Mouse (Mus musculus): ENCODE measurements at regions not wholly inside any gene's neighbourhood (a gene's known extent, or its start where the extent isn't known, plus 50 kb on each side); places are given as distances from the start of the nearest gene placed in this dataset.

DNA sequence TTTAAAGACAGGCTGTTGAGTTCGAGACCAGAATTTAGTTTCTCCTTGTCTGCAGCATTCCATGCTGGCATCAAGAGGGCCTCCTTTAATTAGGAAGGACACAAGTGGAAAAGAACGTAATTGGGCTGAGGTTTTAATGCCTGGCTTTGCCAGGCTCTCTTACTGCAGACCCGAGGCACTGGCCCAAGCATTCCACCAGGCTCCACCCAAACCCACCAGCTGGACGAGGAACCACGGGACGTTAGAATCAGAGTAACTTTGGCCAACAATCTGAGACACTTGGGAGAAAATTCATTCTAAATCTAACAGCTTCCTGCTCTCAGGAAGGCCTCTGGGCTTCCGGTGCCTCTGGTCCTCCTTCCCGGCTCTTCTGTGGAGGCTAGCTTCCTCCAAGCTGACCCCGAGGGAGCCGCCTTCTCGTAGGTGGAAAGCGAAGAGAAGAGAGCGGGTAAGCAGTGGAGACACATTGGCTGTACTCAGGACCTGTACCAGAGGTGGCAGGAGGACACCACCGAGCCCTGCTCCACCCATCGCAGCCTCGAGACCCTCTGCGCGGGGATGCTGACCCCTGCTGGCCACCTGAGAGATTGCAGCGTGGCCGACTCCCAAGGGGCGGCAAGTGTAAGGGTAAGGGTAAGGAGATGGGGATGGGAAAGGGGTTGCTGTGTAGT is 105.5 kb downstream of the Tmem17 start:
- DNase-seq (ENCODE audit: low spot score in 2 of 2), result peak; percentile 68 to 90

DNA sequence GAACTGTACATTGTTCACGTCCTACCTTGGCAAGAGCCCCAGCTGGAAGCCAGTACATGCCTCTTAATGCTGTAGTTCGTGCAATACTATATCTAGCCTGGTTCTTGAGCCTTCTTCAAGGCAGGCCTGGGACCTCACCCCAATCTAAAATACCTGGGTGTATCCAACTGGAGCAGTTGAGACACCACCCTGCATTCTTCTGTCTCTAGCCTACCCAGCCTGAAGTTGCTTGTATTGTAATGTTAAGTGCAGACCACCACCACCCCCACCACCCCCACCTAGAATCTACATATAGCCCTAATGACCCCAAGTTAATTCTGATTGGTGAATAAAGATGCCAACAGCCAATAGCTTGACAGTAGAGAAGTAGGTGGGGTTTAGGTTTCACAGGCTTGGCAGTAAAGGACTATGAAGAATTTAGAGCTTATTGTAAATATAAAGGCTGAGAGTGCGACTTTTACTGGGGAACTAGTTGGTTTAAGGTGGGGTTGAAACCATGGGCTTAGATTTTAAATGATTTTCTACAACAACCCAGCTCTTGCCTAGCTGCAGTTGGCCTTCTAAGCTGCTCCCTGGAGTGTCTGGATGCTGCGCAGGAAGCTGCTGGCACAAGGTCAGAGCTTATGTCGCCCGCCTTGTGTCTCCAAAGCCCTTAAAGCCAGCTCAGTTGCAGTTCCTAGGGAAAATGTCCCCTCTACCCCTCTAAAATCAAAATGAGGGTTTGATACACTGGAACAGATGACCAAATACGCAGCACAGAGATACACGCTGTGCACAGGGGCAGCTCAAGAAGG is 109.2 kb downstream of the Tmem17 start:
- DNase-seq (ENCODE audit: low spot score in 2 of 2), result no peak

DNA sequence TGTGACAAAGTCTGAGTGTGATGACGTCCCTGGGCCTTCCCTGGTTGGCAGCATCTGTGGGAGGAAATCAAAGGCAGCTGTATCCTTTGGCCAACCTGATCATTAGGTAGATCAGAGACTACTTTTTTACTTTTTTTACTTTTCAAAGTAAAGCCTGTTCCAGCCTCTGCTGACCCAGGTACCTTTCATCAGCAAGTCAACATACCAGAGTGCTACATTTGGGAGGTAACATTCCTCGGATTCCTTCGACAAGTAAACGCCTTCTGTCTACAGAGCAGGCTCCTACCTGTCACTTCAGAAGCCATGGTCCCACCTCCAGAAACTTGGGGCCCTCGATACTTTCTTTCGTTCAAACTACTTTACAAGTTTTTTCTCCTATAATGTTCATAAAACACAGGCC is 110.0 kb downstream of the Tmem17 start:
- no peak for DNase-seq (ENCODE audit: low spot score in 2 of 2)

DNA sequence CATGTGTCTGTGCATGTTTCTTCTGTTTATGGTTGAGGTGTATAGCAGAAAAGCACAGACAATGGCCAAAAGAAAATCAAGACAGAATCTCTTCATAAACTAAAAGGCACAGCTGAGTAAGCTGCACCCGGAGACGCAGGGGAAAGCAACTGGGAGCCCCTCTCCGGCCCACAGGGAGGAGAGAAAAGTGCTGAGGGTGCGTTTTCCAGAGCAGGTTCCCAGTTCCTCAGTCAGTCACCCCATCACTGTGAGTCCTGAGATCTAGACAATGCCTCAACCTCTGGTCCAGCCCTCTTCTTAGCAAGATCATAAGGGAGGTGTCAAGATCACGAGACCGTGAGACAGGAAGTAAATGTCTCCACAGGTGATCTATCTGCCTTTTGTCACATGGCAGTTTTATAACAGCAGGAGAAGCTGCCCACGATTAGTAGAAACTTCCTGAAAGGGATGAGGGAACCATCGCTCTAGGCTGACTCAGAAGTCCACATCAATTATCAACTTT is 110.7 kb downstream of the Tmem17 start:
- no peak for DNase-seq (ENCODE audit: low spot score in 2 of 2)

DNA sequence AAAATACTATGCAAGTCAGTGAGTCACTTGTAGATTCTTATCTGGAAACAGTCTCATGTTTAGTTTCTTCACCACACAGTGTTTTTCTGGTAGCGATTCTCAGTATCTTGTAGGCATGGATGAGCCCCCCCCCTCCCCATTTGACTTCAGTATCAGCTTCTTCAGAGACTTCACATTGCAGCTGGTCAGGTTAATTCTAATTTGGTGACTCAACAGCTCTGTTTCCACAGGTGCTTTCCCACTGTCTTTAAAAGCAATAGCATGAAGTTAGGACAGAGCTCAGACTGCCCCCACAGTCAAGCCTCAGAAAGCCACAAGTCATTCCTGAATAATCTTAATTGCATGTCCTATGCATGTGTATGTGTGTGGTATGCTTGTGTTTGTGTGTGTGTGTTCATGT is 114.5 kb downstream of the Tmem17 start:
- no peak for DNase-seq (ENCODE audit: low spot score in 2 of 2)

DNA sequence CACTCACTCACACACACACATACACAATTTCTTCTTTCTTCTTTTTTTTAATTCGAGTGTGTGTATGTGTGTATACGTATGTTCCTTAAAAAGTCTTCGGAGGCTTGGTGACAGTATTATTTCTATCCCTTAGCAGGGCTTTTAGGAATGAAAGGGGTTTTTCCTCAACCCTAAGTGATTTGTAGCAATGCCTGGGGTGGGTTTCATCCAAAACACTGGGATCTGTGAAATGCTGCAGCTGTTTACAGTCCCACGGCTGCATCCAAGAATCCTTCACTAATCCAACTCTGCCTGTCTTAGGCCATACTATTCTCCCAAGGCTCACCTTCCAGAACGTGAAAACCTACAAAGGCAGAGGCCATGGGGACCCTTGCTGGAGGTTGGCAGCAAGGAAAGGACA is 116.6 kb downstream of the Tmem17 start:
- DNase-seq (ENCODE audit: low spot score in 2 of 2), result no peak

DNA sequence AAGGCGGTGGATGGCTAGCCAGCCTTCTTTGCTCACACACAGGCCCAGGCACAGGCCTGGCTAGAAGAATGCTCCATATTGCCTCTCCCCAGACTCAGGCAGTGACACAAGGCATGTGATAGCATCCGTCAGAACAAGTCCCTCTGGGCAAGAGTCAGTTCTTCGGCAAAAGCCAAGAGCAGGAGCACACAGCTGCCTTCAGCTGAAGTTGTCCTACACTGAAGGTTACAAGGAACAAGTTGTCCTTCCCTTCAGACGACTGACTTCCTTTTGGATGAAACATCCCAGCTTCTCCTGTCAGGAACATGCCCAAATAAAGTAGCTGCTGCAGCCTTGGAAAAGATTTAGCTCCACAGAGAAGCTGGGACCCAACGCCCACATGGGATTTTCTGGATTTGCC is 117.1 kb downstream of the Tmem17 start:
- no peak for DNase-seq (ENCODE audit: low spot score in 2 of 2)

DNA sequence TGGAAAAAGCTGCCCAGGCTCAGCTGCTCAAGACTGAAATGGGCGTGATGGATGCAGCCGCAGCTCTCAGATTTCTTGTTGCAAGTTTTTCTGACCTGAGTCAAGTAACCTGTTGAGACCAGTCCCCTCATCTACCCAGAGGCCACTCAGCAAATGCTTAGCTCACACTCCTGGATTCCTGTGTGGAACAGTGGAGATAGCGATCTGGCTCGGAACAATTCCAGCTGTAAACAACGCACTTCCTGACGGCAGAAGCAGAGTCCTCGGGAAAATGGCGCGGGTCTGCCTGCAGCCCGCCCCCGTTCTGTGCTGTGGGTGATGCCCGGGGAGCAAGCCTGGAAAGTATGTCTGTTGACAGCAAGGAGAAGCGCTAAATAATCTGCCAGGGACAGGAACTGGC is 117.7 kb downstream of the Tmem17 start:
- peak in 1 of 2 experiments; percentile 68 for DNase-seq (ENCODE audit: low spot score in 2 of 2)

DNA sequence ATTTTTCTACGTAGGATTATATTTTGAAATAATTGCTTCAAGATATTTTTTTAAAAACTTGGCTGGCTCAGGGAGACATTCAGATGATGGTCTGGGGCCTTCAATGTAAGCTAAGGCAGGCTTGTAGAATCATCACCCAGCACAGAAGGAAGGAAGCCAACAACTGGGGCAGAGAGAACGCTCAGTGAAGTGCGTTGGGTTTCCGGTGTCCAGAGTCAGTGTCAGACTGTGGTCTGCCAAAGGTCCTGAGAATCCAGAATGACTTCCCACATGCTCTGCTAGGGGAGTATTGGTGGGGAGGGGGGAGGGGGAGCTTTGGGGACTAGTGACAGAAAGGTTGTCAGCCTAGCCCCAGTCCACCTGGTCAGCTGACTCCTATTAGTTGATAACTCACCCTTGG is 118.1 kb downstream of the Tmem17 start:
- DNase-seq (ENCODE audit: low spot score in 2 of 2), result no peak

DNA sequence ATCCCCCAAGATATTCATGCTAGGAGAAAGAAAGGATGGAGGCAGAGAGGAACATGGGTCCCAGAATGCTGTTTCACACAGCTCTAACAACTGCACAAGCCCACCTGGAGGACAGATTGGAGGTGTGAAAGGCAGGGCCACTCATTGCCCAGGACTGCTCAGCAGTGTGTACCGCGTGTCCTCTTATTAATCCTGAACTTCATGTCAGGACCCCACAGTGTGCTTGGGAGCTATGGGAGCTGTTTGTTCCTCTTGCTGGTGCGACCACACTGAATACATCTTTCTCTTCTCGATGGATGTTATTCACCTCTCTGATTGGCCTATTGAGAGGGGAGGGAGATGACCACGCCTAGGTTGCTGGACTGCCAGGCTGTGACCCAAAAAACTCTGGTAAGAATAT is 119.1 kb downstream of the Tmem17 start:
- no peak for DNase-seq (ENCODE audit: low spot score in 2 of 2)

DNA sequence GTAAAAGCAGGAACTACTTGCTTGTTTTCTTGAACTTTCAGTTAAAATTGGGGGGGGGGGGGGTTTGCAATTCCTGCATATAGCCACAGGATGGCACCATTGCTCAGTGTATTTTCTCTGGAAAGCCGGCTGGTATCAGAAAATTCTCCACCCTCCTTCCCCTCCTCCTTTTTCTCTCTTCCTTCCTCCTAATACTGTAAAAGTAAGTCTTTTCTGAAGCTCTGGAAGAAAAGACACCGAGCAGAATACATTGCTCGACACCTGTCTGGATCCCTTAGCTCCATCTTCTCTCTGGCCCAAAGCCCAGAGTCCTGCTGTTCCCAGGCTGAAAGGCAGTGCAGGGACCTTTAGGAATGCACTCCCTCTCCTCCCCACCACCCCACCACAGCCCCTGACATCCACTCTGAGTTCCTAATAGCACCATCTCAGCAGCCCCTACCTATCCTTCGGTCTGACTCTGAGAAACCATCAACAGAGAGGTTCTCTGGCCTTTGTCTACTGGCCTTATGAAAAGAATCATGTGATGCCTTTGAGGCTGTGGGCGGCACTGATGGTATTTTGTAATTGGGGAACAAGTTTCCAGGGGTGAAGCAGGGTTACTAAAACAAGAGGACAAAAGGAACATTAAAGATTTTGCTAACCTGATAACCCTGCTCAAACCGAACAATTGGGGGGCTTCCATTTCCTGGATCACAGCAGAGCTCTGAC is 119.9 kb downstream of the Tmem17 start:
- no peak for DNase-seq (ENCODE audit: low spot score in 2 of 2)

DNA sequence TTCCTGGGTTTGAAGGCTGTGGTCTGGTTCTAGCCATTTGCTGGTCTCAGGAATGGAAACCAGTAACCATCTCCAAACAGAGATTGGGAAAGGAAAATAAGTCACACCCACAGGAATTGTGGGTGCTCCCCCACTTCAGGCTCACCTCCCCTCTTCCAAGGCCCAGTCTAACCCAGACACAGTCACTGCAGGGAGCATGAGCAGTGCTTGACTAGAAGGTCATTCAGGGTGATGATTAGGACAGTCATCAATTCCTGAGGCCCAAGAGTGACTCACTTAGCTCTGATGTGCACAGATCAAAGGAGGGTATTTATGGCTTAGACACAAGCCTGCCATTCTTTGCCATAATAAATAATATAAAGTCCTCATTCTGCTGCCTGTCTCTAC is 120.4 kb downstream of the Tmem17 start:
- DNase-seq (ENCODE audit: low spot score in 2 of 2), result no peak

DNA sequence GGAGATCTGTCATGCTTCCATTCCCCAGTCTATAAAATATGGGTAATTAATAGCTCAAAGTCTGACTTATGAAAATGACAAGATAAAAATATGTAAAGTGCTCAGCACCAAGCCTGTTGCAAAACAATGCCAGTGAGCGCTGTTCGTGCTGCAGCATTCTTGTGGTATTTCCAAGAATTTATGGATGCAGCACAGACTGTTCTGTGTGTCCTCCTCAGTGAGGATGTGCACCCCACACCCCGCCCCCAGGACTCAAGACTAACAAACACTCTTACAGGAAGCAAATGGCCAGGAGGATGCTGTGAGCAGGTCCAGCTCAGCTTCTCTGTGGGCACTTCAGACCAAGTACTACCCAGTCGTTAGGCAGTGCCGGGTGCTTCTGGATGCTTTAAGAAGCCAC is 121.1 kb downstream of the Tmem17 start:
- DNase-seq (ENCODE audit: low spot score in 2 of 2), result no peak

DNA sequence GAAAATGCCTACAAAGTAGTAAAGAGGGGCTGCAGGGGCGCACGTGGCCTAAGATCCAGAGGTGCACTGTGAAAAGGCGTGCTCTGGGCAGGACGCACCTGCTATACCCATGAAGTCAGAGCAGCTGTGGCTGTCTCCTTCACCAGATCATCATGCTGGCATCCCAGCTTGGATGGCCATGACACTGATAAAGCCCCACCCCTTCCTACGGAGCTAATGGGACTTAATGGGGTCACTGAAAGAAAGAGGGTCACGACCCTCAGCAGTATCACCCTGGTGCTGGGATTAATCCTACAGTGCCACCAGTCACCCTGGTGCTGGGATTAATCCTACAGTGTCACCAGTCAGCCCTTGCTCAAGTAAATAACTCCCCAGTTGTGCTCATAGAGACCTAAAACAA is 122.1 kb downstream of the Tmem17 start:
- no peak for DNase-seq (ENCODE audit: low spot score in 2 of 2)

DNA sequence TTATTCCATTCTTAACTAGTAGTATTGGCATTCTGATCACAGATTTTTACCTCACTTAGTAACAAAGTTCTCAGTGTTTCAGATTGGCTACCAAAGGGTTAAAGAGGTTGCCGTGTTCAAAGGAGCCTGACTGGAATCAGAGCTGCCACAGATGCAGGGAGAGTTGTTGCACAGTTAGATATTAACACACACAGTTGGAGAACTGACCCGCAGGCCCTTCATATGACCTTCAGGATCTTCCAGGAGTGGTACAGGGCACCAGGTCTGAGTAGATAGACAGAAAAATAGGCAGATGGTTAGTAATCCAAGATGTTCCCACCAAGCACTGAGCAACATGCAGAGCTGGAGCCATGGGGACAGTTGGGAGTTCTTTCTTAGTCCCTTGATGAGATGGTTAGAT is 123.1 kb downstream of the Tmem17 start:
- no peak for DNase-seq (ENCODE audit: low spot score in 2 of 2)

DNA sequence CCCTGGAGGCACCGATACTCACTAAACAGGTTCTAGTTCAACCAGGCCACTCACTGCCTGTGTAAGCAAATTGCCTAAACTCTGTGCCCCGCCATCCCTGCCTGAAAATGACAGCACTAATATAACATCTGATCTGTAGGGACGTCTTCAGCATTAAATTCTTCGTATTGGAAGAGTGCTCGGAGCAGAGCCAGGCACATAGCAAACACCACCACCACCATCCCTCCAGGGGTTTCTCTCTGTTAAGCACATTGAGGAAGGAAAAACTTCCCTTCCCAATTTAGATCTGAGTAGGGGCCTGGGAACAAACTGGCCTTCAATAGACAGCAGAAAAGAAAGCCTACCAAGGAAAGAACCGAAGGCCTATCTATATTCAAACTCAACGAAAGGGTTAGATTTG is 124.4 kb downstream of the Tmem17 start:
- DNase-seq (ENCODE audit: low spot score in 2 of 2), result no peak

DNA sequence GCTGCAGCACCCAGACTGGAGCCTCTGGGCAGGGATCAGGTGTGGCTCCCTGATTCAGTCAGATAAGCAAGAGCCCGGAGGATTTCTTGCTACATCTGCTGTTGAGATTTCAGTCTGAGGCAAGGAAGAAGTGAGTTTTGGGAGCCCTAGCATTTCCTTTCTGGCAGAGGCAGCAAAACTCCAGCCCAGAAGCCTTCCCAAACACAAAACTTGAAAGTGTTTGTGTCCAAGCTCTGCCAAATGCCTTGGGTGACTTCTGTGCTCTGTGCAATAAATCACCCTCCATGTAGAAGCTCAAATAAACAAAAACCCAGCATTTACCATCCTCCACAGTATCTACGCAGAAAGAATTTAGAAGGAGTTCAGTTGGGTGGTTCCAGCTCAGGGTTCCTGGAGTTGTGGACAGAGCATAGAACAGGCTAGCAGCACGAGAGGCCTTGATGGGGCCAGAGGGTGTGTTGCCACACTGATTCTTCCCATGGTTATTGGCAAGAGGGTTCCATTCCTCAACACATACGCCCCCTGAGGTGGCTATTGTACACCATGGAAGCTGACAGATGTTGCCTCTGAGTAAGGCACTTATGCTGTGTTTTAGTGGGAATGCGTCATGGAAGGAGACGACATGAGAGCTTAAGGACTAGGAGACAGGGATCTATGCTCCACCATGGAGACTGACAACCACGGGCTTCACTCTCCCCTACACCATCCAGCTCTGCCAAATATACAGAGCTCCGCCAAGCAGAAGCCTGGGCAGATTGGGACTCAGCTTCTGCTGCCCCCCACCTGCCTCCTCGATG is 125.1 kb downstream of the Tmem17 start:
- peak in 1 of 2 experiments; percentile 36 for DNase-seq (ENCODE audit: low spot score in 2 of 2)

DNA sequence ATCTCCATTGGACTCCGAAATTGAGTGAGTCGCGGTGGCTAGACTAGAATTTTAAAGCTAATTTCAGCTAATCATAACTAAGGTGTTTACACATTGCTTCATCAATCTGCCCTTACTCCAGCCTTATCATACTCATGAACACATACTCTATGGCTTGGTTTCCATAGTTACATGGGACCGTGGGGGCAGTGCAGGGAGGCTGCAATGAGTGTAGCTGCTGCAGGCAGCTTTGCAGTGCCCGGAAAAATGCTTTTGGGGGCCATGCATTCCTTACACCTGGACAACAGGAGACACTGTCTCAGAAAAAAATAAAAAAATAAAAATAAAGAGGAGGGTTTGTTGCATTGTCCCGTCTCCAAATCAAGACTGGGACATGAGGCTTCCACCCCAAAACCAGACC is 126.3 kb downstream of the Tmem17 start:
- DNase-seq (ENCODE audit: low spot score in 2 of 2), result no peak

DNA sequence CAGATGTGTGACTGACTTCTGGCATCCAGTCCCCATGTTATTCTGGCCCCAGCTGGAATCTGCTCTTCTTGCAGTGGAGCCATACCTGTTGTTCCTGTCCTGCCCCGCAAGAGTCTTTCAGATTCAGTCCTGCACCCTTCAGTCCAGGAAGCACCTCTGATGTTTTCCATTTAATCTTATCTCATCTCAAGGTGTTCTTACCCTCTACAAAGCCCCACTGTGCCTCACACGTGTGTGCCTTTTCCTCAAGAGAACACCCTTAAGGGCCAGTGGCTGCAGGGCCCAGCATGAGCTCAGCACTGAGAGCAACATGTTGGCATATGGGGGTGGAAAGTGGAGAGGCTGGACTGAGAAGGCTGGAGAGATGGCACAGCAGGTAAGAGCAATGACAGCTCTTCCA is 126.8 kb downstream of the Tmem17 start:
- DNase-seq (ENCODE audit: low spot score in 2 of 2), result no peak

DNA sequence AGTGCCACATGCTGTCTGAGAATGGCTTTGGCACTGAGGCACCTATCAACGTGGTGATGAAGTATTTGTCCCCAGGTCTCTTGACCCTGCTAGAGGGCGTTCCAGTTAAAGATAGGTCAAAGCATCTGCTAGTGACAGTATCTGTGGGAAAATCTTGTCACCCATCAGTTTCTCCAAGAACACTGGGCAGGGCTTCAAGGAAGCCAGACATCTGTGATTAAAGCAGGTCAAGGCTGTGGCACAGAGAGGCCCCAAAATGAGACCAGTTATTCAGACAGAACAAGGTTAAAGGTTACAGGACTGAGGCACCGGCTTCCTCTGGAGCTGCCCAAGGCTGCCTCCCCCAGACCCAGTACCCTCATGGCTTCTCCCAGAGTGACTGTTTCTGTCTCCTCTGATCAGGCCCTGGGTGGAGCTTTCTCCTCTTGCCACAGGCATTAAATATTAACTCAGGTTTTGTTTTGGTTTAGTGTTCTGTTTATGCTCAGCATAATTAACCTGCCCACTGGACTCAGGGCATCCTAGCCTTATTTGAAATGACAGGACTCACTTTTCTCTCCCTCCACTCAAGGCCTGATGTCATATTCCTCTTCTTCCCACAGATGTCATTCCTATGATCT is 128.6 kb downstream of the Tmem17 start:
- no peak for DNase-seq (ENCODE audit: low spot score in 2 of 2)

DNA sequence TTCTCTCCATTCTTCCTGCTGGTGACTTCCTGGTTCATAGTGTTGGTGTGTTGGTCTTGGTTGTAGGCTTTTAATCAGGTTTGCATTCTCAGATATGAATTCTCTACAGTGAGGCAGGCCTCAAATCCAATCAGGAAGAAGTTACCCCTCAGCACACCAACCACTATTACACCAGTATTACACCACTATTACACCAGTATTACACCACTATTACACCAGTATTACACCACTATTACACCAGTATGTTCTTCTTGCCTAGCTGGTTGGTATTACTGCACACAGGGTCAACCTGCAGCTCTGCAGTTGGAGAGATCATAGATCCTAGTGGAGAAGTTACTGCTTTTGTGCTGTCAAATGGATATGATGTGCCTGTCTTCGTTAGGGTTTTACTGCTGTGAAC is 129.6 kb downstream of the Tmem17 start:
- DNase-seq (ENCODE audit: low spot score in 2 of 2), result no peak
